Mouse (Mus musculus) limb, embryonic 14.5 days (tissue): ENCODE measurements at regions not wholly inside any gene's neighbourhood (a gene's known extent, or its start where the extent isn't known, plus 50 kb on each side); places are given as distances from the start of the nearest gene placed in this dataset.

Experiments
- ATAC-seq: fragments of 200-750 bp; cut with Nextera tagmentation; 2 replicates; pipeline ENCODE4 v1.8.0; 2017; ENCODE audit warnings: low read depth, moderate number of reproducible peaks, moderate TSS enrichment; ENCODE audit not compliant: low FRiP score
- DNase-seq: peaks from one replicate; pipeline ENCODE4 v3.0.0-alpha.2; 2015; ENCODE audit warnings: low spot score
- H3K27ac ChIP-seq: fragments of 300-500 bp; sonication (generic); replicated peaks from 2 replicates; pipeline ENCODE4 v1.5.1; 2014; ENCODE audit warnings: low read depth, mild to moderate bottlenecking, low read length, moderate library complexity, mixed read lengths
- H3K27me3 ChIP-seq: fragments of 300-500 bp; sonication (generic); 2 replicates; pipeline ENCODE4 v1.6.1; 2014; ENCODE audit warnings: low read length, mixed read lengths; ENCODE audit not compliant: control insufficient read depth, insufficient read depth
- H3K36me3 ChIP-seq: fragments of 300-500 bp; sonication (generic); 2 replicates; pipeline ENCODE4 v1.6.1; 2014; ENCODE audit warnings: mild to moderate bottlenecking, low read length, moderate library complexity, mixed read lengths; ENCODE audit not compliant: control insufficient read depth, insufficient read depth
- H3K4me1 ChIP-seq: fragments of 300-500 bp; sonication (generic); 2 replicates; pipeline ENCODE4 v1.6.1; 2014; ENCODE audit warnings: antibody characterized with exemption, low read length, mixed read lengths; ENCODE audit not compliant: control insufficient read depth, insufficient read depth
- H3K4me2 ChIP-seq: fragments of 300-500 bp; sonication (generic); replicated peaks from 2 replicates; pipeline ENCODE4 v1.6.1; 2014; ENCODE audit warnings: low read depth, mild to moderate bottlenecking, low read length, moderate library complexity; ENCODE audit not compliant: severe bottlenecking
- H3K4me3 ChIP-seq: fragments of 300-500 bp; sonication (generic); replicated peaks from 2 replicates; pipeline ENCODE4 v1.5.1; 2014; ENCODE audit warnings: low read length
- H3K9ac ChIP-seq: fragments of 300-500 bp; sonication (generic); 2 replicates; pipeline ENCODE4 v1.6.1; 2014; ENCODE audit warnings: mild to moderate bottlenecking, low read depth, low read length, moderate library complexity; ENCODE audit not compliant: severe bottlenecking
- H3K9me3 ChIP-seq: fragments of 300-500 bp; sonication (generic); 2 replicates; pipeline ENCODE4 v1.6.1; 2016; ENCODE audit warnings: low read length; ENCODE audit not compliant: control insufficient read depth
- POLR2A ChIP-seq: fragments of 200-500 bp; IDR thresholded peaks from 2 replicates; pipeline ENCODE4 v1.8.0; 2012; ENCODE audit warnings: inconsistent platforms, mild to moderate bottlenecking, moderate library complexity, borderline replicate concordance; ENCODE audit not compliant: insufficient read depth, insufficient read length; ENCODE audit errors: extremely low read depth
- WGBS: fragments of 180-500 bp; shearing (Covaris S2); extraction: QIAGEN DNeasy Blood & Tissue Kit; methylation state at CpG from one replicate; pipeline ENCODE4 v1.1.7; 2014; 5-methylcytosine and 5-hydroxymethylcytosine counted together

- Histone ChIP-seq H3K4me2 (no peak overlapping the region), H3K27me3 (no peaks in the 10 kb centered on the region), H3K4me3 (no peak overlapping the region), H3K4me1 (no peaks in the 10 kb centered on the region), H3K27ac (no peak overlapping the region), H3K9ac (no peak overlapping the region), H3K9me3 (no peaks in the 10 kb centered on the region), H3K36me3 (no peaks in the 10 kb centered on the region)
- DNase-seq (no peak), ATAC-seq (no peak)
- no peak for TF ChIP-seq POLR2A
- WGBS, result 60% methylated on average over 5 of the region's 5 CpGs
These were observed 1405.8 kb downstream of the Gsdmc2 start for GRCm38 (mm10) chr15:62439211-62439610.

- Histone ChIP-seq H3K9ac (no peak overlapping the region), H3K4me1 (no peaks in the 10 kb centered on the region), H3K9me3 (no peaks in the 10 kb centered on the region), H3K4me2 (no peak overlapping the region), H3K4me3 (no peak overlapping the region), H3K27me3 (no peaks in the 10 kb centered on the region), H3K27ac (no peak overlapping the region), H3K36me3 (no peaks in the 10 kb centered on the region)
- 87% methylated on average over 5 of the region's 5 CpGs for WGBS
- no peak for TF ChIP-seq POLR2A
- no peak for ATAC-seq
- no peak for DNase-seq
These were observed 1408.3 kb downstream of the Gsdmc2 start for GRCm38 (mm10) chr15:62436631-62437030.

GRCm38 (mm10) chr15:62435141-62435680 is 1409.8 kb downstream of the Gsdmc2 start:
- H3K9me3 ChIP-seq, result no peaks in the 10 kb centered on the region
- 87% methylated on average over 4 of the region's 4 CpGs for WGBS
- DNase-seq, result no peak

GRCm38 (mm10) chr15:62432742-62433245 is 1412.2 kb downstream of the Gsdmc2 start:
- H3K4me2 ChIP-seq, result no peak overlapping the region
- DNase-seq, result no peak
- no peak for ATAC-seq
- no peaks in the 10 kb centered on the region for H3K27me3 ChIP-seq
- H3K27ac ChIP-seq, result no peak overlapping the region
- no peak overlapping the region for H3K4me3 ChIP-seq
- no peaks in the 10 kb centered on the region for H3K4me1 ChIP-seq
- no peak overlapping the region for H3K9ac ChIP-seq
- no peak for TF ChIP-seq POLR2A
- H3K9me3 ChIP-seq, result no peaks in the 10 kb centered on the region
- H3K36me3 ChIP-seq, result no peaks in the 10 kb centered on the region
- WGBS, result 94% methylated on average over 1 of the region's 1 CpGs

More at GRCm38 (mm10) chr15:62435141-62435680, 1409.8 kb downstream of the Gsdmc2 start:
- Histone ChIP-seq H3K4me2 (no peak overlapping the region), H3K36me3 (no peaks in the 10 kb centered on the region), H3K9ac (no peak overlapping the region), H3K27me3 (no peaks in the 10 kb centered on the region), H3K27ac (no peak overlapping the region), H3K4me3 (no peak overlapping the region), H3K4me1 (no peaks in the 10 kb centered on the region)
- no peak for ATAC-seq
- TF ChIP-seq POLR2A, result no peak

GRCm38 (mm10) chr15:62431150-62431678 is 1413.8 kb downstream of the Gsdmc2 start:
- Histone ChIP-seq H3K27me3 (no peaks in the 10 kb centered on the region), H3K9me3 (no peaks in the 10 kb centered on the region), H3K4me3 (no peak overlapping the region), H3K36me3 (no peaks in the 10 kb centered on the region), H3K27ac (no peak overlapping the region), H3K9ac (no peak overlapping the region), H3K4me1 (no peaks in the 10 kb centered on the region), H3K4me2 (no peak overlapping the region)
- TF ChIP-seq POLR2A, result no peak
- 61% methylated on average over 1 of the region's 1 CpGs for WGBS
- ATAC-seq (no peak), DNase-seq (no peak)
